Comparison of ENCODE assay signal across 8 mouse cellular contexts in the genomic region with DNA sequence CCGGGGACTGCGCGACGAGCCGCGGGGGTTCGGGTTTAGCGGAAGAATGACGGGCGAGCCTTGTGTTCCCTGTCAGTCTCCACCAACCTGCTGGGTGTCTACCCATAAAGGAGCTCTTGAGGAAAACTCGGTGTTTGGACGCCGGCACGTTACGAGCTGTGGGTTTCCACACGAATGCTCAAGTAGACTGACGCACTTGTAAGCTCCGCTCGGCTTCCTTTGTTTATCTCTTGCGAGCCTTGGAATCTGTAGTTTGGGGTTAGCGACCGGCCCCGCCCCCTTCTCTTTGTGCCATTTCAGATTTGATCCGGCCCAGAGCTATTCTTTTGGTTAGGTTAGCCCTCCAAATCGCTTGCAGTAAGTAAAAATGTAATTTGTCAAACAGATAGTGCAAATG. TPM values are rescaled to one million over a fixed set of nuclear protein-coding genes. Genes with fewer than 3 reads are reported as not detected.
DNase-seq lines count a peak whose midpoint lies in the region; ATAC-seq and TF ChIP-seq lines count a peak whose summit lies in the region.

No protein-coding gene starts in this region.

- no peaks in the 10 kb centered on the region for H3K36me3 ChIP-seq in kidney, adult 2 months (ENCODE audit: control insufficient read depth, insufficient read depth, low read length)

- WGBS in kidney, adult 2 months: under 1% methylated on average over 25 of the region's 25 CpGs

- peak overlapping the region; percentile 72 for H3K27ac ChIP-seq in kidney, adult 2 months (ENCODE audit: insufficient read depth, low read depth, low read length)

- no peak for TF ChIP-seq CTCF in kidney, adult 2 months (conservative IDR thresholded peaks at IDR 0.05; ENCODE audit: insufficient read depth, insufficient read length, low read depth, low read length)

- ATAC-seq in erythroid progenitor cell, adult 5-6 weeks (replicated peaks; ENCODE audit: low FRiP score, poor library complexity, severe bottlenecking): peak; percentile 47; the same call in 1 of the 2 replicates
- ATAC-seq in megakaryocyte-erythroid progenitor cell, adult 5-6 weeks (replicated peaks; ENCODE audit: low FRiP score, low TSS enrichment, poor library complexity, severe bottlenecking): peak; percentile 52

- DNase-seq in kidney, adult 2 months: peak; percentile 51
- DNase-seq in kidney, postnatal 14 days: no peak
- DNase-seq in MN1 (ENCODE audit: low spot score): peak; percentile 70
- peak; percentile 63 for DNase-seq in kidney, postnatal 10 days
- DNase-seq in spleen, postnatal 14 days (ENCODE audit: low spot score in 2 of 2): no peak
- DNase-seq in right cerebral cortex, postnatal 14 days: no peak

- H3K4me1 ChIP-seq in kidney, adult 2 months (ENCODE audit: control insufficient read depth, insufficient read depth, low read length): peaks cover 6% of the 10 kb centered on the region; the same call in 1 of the 2 replicates

- TF ChIP-seq POLR2A in kidney, adult 2 months (IDR thresholded peaks at IDR 0.05; ENCODE audit: low read depth, low read length): no peak

- no peaks in the 10 kb centered on the region for H3K27me3 ChIP-seq in kidney, adult 2 months (replicated peaks; ENCODE audit: control insufficient read depth, insufficient read depth, low read length)

- peak overlapping the region; percentile 95 for H3K4me3 ChIP-seq in kidney, adult 2 months (ENCODE audit: insufficient read depth, low read depth, low read length)

RNA-seq across cellular contexts. Expression of a gene that starts 0.6 kb away (rescaled TPM):
- polyA plus RNA-seq in kidney, adult 2 months (2012; rRNA removed): 7.8 and 8.2 TPM in 2 replicates
- 8.8 and 10.5 TPM in 2 replicates for total RNA-seq in erythroid progenitor cell, adult 5-6 weeks (2015; ENCODE audit: low replicate concordance)
- 9.8 and 16.7 TPM in 2 replicates for total RNA-seq in erythroid progenitor cell, adult 5-6 weeks (2017; ENCODE audit: low replicate concordance)
- total RNA-seq in megakaryocyte-erythroid progenitor cell, adult 5-6 weeks (2014; fragmentation: Nextera tagmentation): 13.3 and 13.7 TPM in 2 replicates
- total RNA-seq in megakaryocyte-erythroid progenitor cell, adult 5-6 weeks (2017): 26.6 and 27.0 TPM in 2 replicates

RNA-seq across cellular contexts. Expression of a gene that starts 10.8 kb away (rescaled TPM):
- 4.0 and 7.2 TPM in 2 replicates for polyA plus RNA-seq in kidney, adult 2 months (2012; rRNA removed)
- total RNA-seq in erythroid progenitor cell, adult 5-6 weeks (2015; ENCODE audit: low replicate concordance): 22.2 and 47.6 TPM in 2 replicates
- 21.9 and 98.5 TPM in 2 replicates for total RNA-seq in erythroid progenitor cell, adult 5-6 weeks (2017; ENCODE audit: low replicate concordance)
- 67.5 and 155 TPM in 2 replicates for total RNA-seq in megakaryocyte-erythroid progenitor cell, adult 5-6 weeks (2014; fragmentation: Nextera tagmentation)
- total RNA-seq in megakaryocyte-erythroid progenitor cell, adult 5-6 weeks (2017): 154 and 171 TPM in 2 replicates

Comparison
In these comparisons a context has a peak if more than half of its experiments do, and no peak if none do; other contexts are left out.
1. DNase-seq: peak in kidney, adult 2 months (single experiment), MN1 (single experiment) and kidney, postnatal 10 days (single experiment); none in kidney, postnatal 14 days (single experiment), spleen, postnatal 14 days (0 of 2) and right cerebral cortex, postnatal 14 days (single experiment).